ENCODE assay signal across 9 mouse cellular contexts in genomic region chr1:34511027-34511426, GRCm38 (mm10). TPM values are rescaled to one million over a fixed set of nuclear protein-coding genes. Genes with fewer than 3 reads are reported as not detected.
DNase-seq lines count a peak whose midpoint lies in the region; ATAC-seq and TF ChIP-seq lines count a peak whose summit lies in the region.
"Had no signal": no experiment of that assay in that cellular context is flagged by ENCODE, and none has a peak within 500 bp of the region (broad histone marks: within the 10 kb centered on the region; RNA-seq: fewer than 3 reads in every experiment).

No protein-coding gene starts in this region.

- no peaks in the 10 kb centered on the region for H3K9me3 ChIP-seq in heart, embryonic 11.5 days (replicated peaks; ENCODE audit: control insufficient read depth, low read length)
- no peaks in the 10 kb centered on the region for H3K9me3 ChIP-seq in lung, postnatal 0 days (ENCODE audit: low read length)

- H3K4me2 ChIP-seq in heart, embryonic 11.5 days, result no peak overlapping the region
- no peak overlapping the region for H3K4me2 ChIP-seq in lung, postnatal 0 days (replicated peaks; ENCODE audit: low read depth, low read length)

- peak; percentile 82 for DNase-seq in CD4-positive, CD25-positive, alpha-beta regulatory T cell, adult 2 months (ENCODE audit: low read depth, low spot score)
- DNase-seq in NIH3T3 (ENCODE audit: low read depth), result peak; percentile 22
- peak; percentile 80 for DNase-seq in cerebellum, postnatal 36 days
- DNase-seq in layer of hippocampus, adult 18-20 months (ENCODE audit: low spot score in 2 of 2), result peak; percentile 14 to 47
- peak; percentile 29 for DNase-seq in lung, postnatal 0 days (ENCODE audit: low spot score)
- peak; percentile 23 for DNase-seq in right cerebral cortex, postnatal 25 days
- DNase-seq in urinary bladder, postnatal 10 days (ENCODE audit: low spot score), result no peak

- peak; percentile 55 for ATAC-seq in heart, embryonic 11.5 days (replicated peaks; ENCODE audit: insufficient number of reproducible peaks, low FRiP score, low TSS enrichment)
- ATAC-seq in lung, postnatal 0 days, result no peak

- H3K36me3 ChIP-seq in heart, embryonic 11.5 days (ENCODE audit: control insufficient read depth, insufficient read depth, low read length), result no peaks in the 10 kb centered on the region
- no peaks in the 10 kb centered on the region for H3K36me3 ChIP-seq in lung, postnatal 0 days (ENCODE audit: insufficient read depth, low read length)

- no peak overlapping the region for H3K9ac ChIP-seq in heart, embryonic 11.5 days (ENCODE audit: low read depth, low read length)
- H3K9ac ChIP-seq in lung, postnatal 0 days (replicated peaks; ENCODE audit: low read depth), result no peak overlapping the region

- no peak overlapping the region for H3K27ac ChIP-seq in heart, embryonic 11.5 days (ENCODE audit: low read depth, low read length)
- no peak overlapping the region for H3K27ac ChIP-seq in lung, postnatal 0 days (ENCODE audit: low read length)

- TF ChIP-seq CTCF in lung, postnatal 0 days (IDR thresholded peaks at IDR 0.05), result peak; percentile 66

- no peak for TF ChIP-seq EP300 in lung, postnatal 0 days (IDR thresholded peaks at IDR 0.05)

- WGBS in heart, embryonic 11.5 days (ENCODE audit: insufficient replicate concordance), result 11% methylated on average over 3 of the region's 3 CpGs
- 5% methylated on average over 3 of the region's 3 CpGs for WGBS in lung, postnatal 0 days

- no peak overlapping the region for H3K4me3 ChIP-seq in heart, embryonic 11.5 days (ENCODE audit: low read depth, low read length)
- no peak overlapping the region for H3K4me3 ChIP-seq in lung, postnatal 0 days (ENCODE audit: low read depth, low read length)

- H3K27me3 ChIP-seq in heart, embryonic 11.5 days (ENCODE audit: control insufficient read depth, insufficient read depth, low read length), result no peaks in the 10 kb centered on the region
- no peaks in the 10 kb centered on the region for H3K27me3 ChIP-seq in lung, postnatal 0 days (replicated peaks; ENCODE audit: insufficient read depth, low read length)

- H3K4me1 ChIP-seq in heart, embryonic 11.5 days (ENCODE audit: control insufficient read depth, insufficient read depth, low read length), result no peaks in the 10 kb centered on the region
- H3K4me1 ChIP-seq in lung, postnatal 0 days (ENCODE audit: insufficient read depth, low read depth, low read length), result no peaks in the 10 kb centered on the region

RNA-seq across cellular contexts. Expression of gene Prss39, which starts 12.8 kb away (rescaled TPM):
- polyA plus RNA-seq in heart, embryonic 11.5 days (2014; fragmentation: Nextera tagmentation; extraction: Ambion mirVana), result not detected in 2 replicates
- not detected for total RNA-seq in layer of hippocampus, adult 18-20 months (2021)
- not detected in 2 replicates for polyA plus RNA-seq in lung, postnatal 0 days (2015; fragmentation: Nextera tagmentation; extraction: Ambion mirVana)
- polyA plus RNA-seq: heart, embryonic 14.5 days had no signal

RNA-seq across cellular contexts. Expression of gene Cfc1, which starts 24.4 kb away (rescaled TPM):
- 0.50 and 1.00 TPM in 2 replicates for polyA plus RNA-seq in heart, embryonic 11.5 days (2014; fragmentation: Nextera tagmentation; extraction: Ambion mirVana)
- total RNA-seq in layer of hippocampus, adult 18-20 months (2021), result not detected
- not detected in 2 replicates for polyA plus RNA-seq in lung, postnatal 0 days (2015; fragmentation: Nextera tagmentation; extraction: Ambion mirVana)
- polyA plus RNA-seq: heart, embryonic 14.5 days had no signal

RNA-seq across cellular contexts. Expression of gene Prss40, which starts 49.7 kb away (rescaled TPM):
- not detected in 2 replicates for polyA plus RNA-seq in heart, embryonic 11.5 days (2014; fragmentation: Nextera tagmentation; extraction: Ambion mirVana)
- total RNA-seq in layer of hippocampus, adult 18-20 months (2021), result not detected
- polyA plus RNA-seq in lung, postnatal 0 days (2015; fragmentation: Nextera tagmentation; extraction: Ambion mirVana), result not detected in 2 replicates
- polyA plus RNA-seq: heart, embryonic 14.5 days had no signal

RNA-seq across cellular contexts. Expression of gene Ptpn18, which starts 51.5 kb away (rescaled TPM):
- 7.4 and 10.4 TPM in 2 replicates for polyA plus RNA-seq in heart, embryonic 11.5 days (2014; fragmentation: Nextera tagmentation; extraction: Ambion mirVana)
- total RNA-seq in layer of hippocampus, adult 18-20 months (2021), result 1 to 10 TPM; 2.8 to 4.6 TPM
- 36.0 and 39.8 TPM in 2 replicates for polyA plus RNA-seq in lung, postnatal 0 days (2015; fragmentation: Nextera tagmentation; extraction: Ambion mirVana)
